Mouse (Mus musculus) induced T-regulatory cell, adult 2 months (primary cell): ENCODE data around the gene Myo18b.

Source experiments
- DNase-seq: peaks from one replicate; pipeline ENCODE4 v3.0.0-alpha.2; 2012; ENCODE audit warnings: low read depth

Myo18b gene

GRCm38 (mm10) chr5:112876846-112877390 lies 19.2 kb downstream of the Myo18b start:
- peak; percentile 25 for DNase-seq

GRCm38 (mm10) chr5:112872999-112873398 lies 23.2 kb downstream of the Myo18b start:
- no peak for DNase-seq

GRCm38 (mm10) chr5:112870729-112871128 lies 25.4 kb downstream of the Myo18b start:
- DNase-seq = peak; percentile 70

GRCm38 (mm10) chr5:112868620-112869019 lies 27.5 kb downstream of the Myo18b start:
- no peak for DNase-seq

- peak; percentile 15 for DNase-seq
These were observed 31.3 kb downstream of the Myo18b start for GRCm38 (mm10) chr5:112864719-112865367.

- DNase-seq = no peak
These were observed 36.7 kb downstream of the Myo18b start for GRCm38 (mm10) chr5:112859379-112860035.

GRCm38 (mm10) chr5:112853179-112853578 lies 43.0 kb downstream of the Myo18b start:
- no peak for DNase-seq

- no peak for DNase-seq
These were observed 44.8 kb downstream of the Myo18b start for GRCm38 (mm10) chr5:112851389-112851788.

GRCm38 (mm10) chr5:112848586-112849280 lies 47.4 kb downstream of the Myo18b start:
- DNase-seq = peak; percentile 6

- DNase-seq = no peak
These were observed 48.1 kb downstream of the Myo18b start for GRCm38 (mm10) chr5:112847985-112848542.

- no peak for DNase-seq
These were observed 50.0 kb downstream of the Myo18b start for GRCm38 (mm10) chr5:112846146-112846545.

GRCm38 (mm10) chr5:112844460-112844859 lies 51.7 kb downstream of the Myo18b start:
- DNase-seq = no peak

GRCm38 (mm10) chr5:112843676-112844257 lies 52.4 kb downstream of the Myo18b start:
- DNase-seq = no peak

- DNase-seq = no peak
These were observed 53.5 kb downstream of the Myo18b start for GRCm38 (mm10) chr5:112842696-112843095.

GRCm38 (mm10) chr5:112841850-112842249 lies 54.3 kb downstream of the Myo18b start:
- no peak for DNase-seq

- DNase-seq = no peak
These were observed 61.3 kb downstream of the Myo18b start for GRCm38 (mm10) chr5:112834896-112835295.

- no peak for DNase-seq
These were observed 62.3 kb downstream of the Myo18b start for GRCm38 (mm10) chr5:112833866-112834265.

GRCm38 (mm10) chr5:112825091-112825794 lies 70.9 kb downstream of the Myo18b start:
- DNase-seq = no peak

GRCm38 (mm10) chr5:112824376-112824775 lies 71.8 kb downstream of the Myo18b start:
- DNase-seq = no peak

- DNase-seq = no peak
These were observed 73.7 kb downstream of the Myo18b start for GRCm38 (mm10) chr5:112822426-112822825.

GRCm38 (mm10) chr5:112815051-112815450 lies 81.1 kb downstream of the Myo18b start:
- DNase-seq = no peak
